Mouse (Mus musculus) G1E (cell line): ENCODE results near the gene Sema7a. TPM values are rescaled to one million over a fixed set of nuclear protein-coding genes. Genes with fewer than 3 reads are reported as not detected.

ENCODE experiments used
- ATAC-seq: 2 replicates; pipeline ENCODE4 v1.8.0; 2016; ENCODE audit warnings: mild to moderate bottlenecking; ENCODE audit not compliant: insufficient number of reproducible peaks, poor library complexity, low FRiP score, severe bottlenecking; ENCODE audit errors: extremely low read depth
- DNase-seq: peaks from one replicate; pipeline ENCODE4 v3.0.0; 2012; ENCODE audit warnings: low spot score
- H3K27me3 ChIP-seq: 2 replicates; pipeline ENCODE4 v1.6.1; 2012; ENCODE audit warnings: mild to moderate bottlenecking, low read length, inconsistent platforms; ENCODE audit not compliant: insufficient read depth
- H3K36me3 ChIP-seq: replicated peaks from 2 replicates; pipeline ENCODE3; 2012; ENCODE audit warnings: mild to moderate bottlenecking, inconsistent platforms
- H3K4me1 ChIP-seq: 2 replicates; pipeline ENCODE4 v1.6.1; 2012; ENCODE audit warnings: low read depth, low read length, inconsistent platforms, mixed read lengths; ENCODE audit not compliant: insufficient read depth
- H3K4me3 ChIP-seq: 2 replicates; pipeline ENCODE4 v1.5.1; 2012; ENCODE audit warnings: low read depth, mild to moderate bottlenecking, inconsistent platforms, low read length, moderate library complexity, mixed read lengths
- H3K9me3 ChIP-seq: replicated peaks from 2 replicates; pipeline ENCODE4 v1.6.1; 2012; ENCODE audit warnings: inconsistent platforms
- CTCF ChIP-seq: IDR thresholded peaks from 2 replicates; pipeline ENCODE4 v1.5.1; 2012; ENCODE audit warnings: low read depth, low read length, inconsistent platforms, mixed read lengths
- GATA1 ChIP-seq: IDR thresholded peaks from 2 replicates; pipeline ENCODE4 v1.6.1; 2012; ENCODE audit warnings: borderline replicate concordance, low read length, inconsistent platforms, mixed read lengths
- GATA2 ChIP-seq: IDR thresholded peaks from 2 replicates; pipeline ENCODE4 v1.6.1; 2012; ENCODE audit warnings: low read depth, low read length, inconsistent platforms, borderline replicate concordance
- POLR2AphosphoS5 ChIP-seq: IDR thresholded peaks from 2 replicates; pipeline ENCODE4 v1.6.1; 2012; ENCODE audit warnings: low read depth, low read length, inconsistent platforms; ENCODE audit not compliant: insufficient replicate concordance
- TAL1 ChIP-seq: conservative IDR thresholded peaks from 2 replicates; pipeline ENCODE4 v1.6.1; 2012; ENCODE audit warnings: low read depth, low read length, inconsistent platforms, mixed read lengths
- polyA plus RNA-seq: library from polyadenylated mRNA; stranded (reverse); fragments of >175 nt; gene quantifications from 2 replicates; pipeline ENCODE4 v1.2.3, GENCODE M21; 2012
- total RNA-seq, 2 experiments: library from RNA; stranded (forward) in 1 of 2; stranded (reverse) in 1 of 2; fragments of 200-1000 nt in 1 of 2; fragments of >200 nt in 1 of 2; fragmentation: Nextera tagmentation in 1 of 2; gene quantifications; 2 replicates each; pipeline ENCODE4 v1.2.3; 2014 to 2017

Gene Sema7a
- total and polyA plus RNA-seq, 3 experiments: 0.01 TPM; not detected in 2

- Histone ChIP-seq H3K4me1 (no peaks in the 10 kb centered on the region), H3K9me3 (no peaks in the 10 kb centered on the region), H3K4me3 (no peak overlapping the region), H3K36me3 (no peaks in the 10 kb centered on the region), H3K27me3 (0 out of 2 replicates have a peak, but pooled peaks cover 9% of the 10 kb centered on the region)
- ATAC-seq (no peak), DNase-seq (no peak)
- no peak for TF ChIP-seq GATA2
- TF ChIP-seq CTCF: no peak
- no peak for TF ChIP-seq POLR2AphosphoS5
- no peak for TF ChIP-seq TAL1
- TF ChIP-seq GATA1: no peak
Measured at GRCm38 (mm10) chr9:57973440-57974066, 33.6 kb downstream of the Sema7a start.

GRCm38 (mm10) chr9:57974221-57974620 lies 34.3 kb downstream of the Sema7a start:
- DNase-seq (no peak), ATAC-seq (no peak)
- H3K36me3 ChIP-seq: no peaks in the 10 kb centered on the region
- 0 out of 2 replicates have a peak, but pooled peaks cover 9% of the 10 kb centered on the region for H3K27me3 ChIP-seq
- TF ChIP-seq GATA1 (no peak), GATA2 (no peak), CTCF (no peak)
- H3K4me1 ChIP-seq: no peaks in the 10 kb centered on the region
- H3K9me3 ChIP-seq: no peaks in the 10 kb centered on the region
- H3K4me3 ChIP-seq: no peak overlapping the region

- H3K36me3 ChIP-seq: no peaks in the 10 kb centered on the region
- DNase-seq (no peak), ATAC-seq (no peak)
- H3K4me3 ChIP-seq: no peak overlapping the region
- H3K9me3 ChIP-seq: no peaks in the 10 kb centered on the region
- TF ChIP-seq GATA2 (no peak), POLR2AphosphoS5 (no peak), GATA1 (no peak), TAL1 (no peak)
- H3K27me3 ChIP-seq: 0 out of 2 replicates have a peak, but pooled peaks cover 2% of the 10 kb centered on the region
- H3K4me1 ChIP-seq: no peaks in the 10 kb centered on the region
Measured at GRCm38 (mm10) chr9:57975200-57975821, 35.4 kb downstream of the Sema7a start.

GRCm38 (mm10) chr9:57978025-57978424 lies 38.1 kb downstream of the Sema7a start:
- H3K36me3 ChIP-seq: no peaks in the 10 kb centered on the region
- H3K9me3 ChIP-seq: no peaks in the 10 kb centered on the region
- DNase-seq: no peak
- TF ChIP-seq POLR2AphosphoS5: no peak
- no peak for TF ChIP-seq CTCF
- H3K4me3 ChIP-seq: no peak overlapping the region
- no peak for ATAC-seq
- no peaks in the 10 kb centered on the region for H3K4me1 ChIP-seq
- H3K27me3 ChIP-seq: 0 out of 2 replicates have a peak, but pooled peaks cover 2% of the 10 kb centered on the region

GRCm38 (mm10) chr9:57978858-57979257 lies 38.9 kb downstream of the Sema7a start:
- H3K4me3 ChIP-seq: no peak overlapping the region
- no peaks in the 10 kb centered on the region for H3K9me3 ChIP-seq
- no peak for ATAC-seq
- no peaks in the 10 kb centered on the region for H3K4me1 ChIP-seq
- H3K27me3 ChIP-seq: 0 out of 2 replicates have a peak, but pooled peaks cover 2% of the 10 kb centered on the region
- no peaks in the 10 kb centered on the region for H3K36me3 ChIP-seq
- TF ChIP-seq GATA2 (no peak), GATA1 (no peak)
- no peak for DNase-seq

GRCm38 (mm10) chr9:57980570-57980969 lies 40.7 kb downstream of the Sema7a start:
- Histone ChIP-seq H3K9me3 (no peaks in the 10 kb centered on the region), H3K4me1 (no peaks in the 10 kb centered on the region), H3K27me3 (0 out of 2 replicates have a peak, but pooled peaks cover 2% of the 10 kb centered on the region), H3K4me3 (no peak overlapping the region), H3K36me3 (no peaks in the 10 kb centered on the region)
- ATAC-seq: no peak
- TF ChIP-seq GATA1 (no peak), POLR2AphosphoS5 (no peak), CTCF (no peak), TAL1 (no peak), GATA2 (no peak)
- DNase-seq: no peak

GRCm38 (mm10) chr9:57985304-57985703 lies 45.4 kb downstream of the Sema7a start:
- DNase-seq (no peak), ATAC-seq (no peak)
- peaks cover 21% of the 10 kb centered on the region for H3K27me3 ChIP-seq
- no peaks in the 10 kb centered on the region for H3K36me3 ChIP-seq
- no peaks in the 10 kb centered on the region for H3K4me1 ChIP-seq
- H3K9me3 ChIP-seq: no peaks in the 10 kb centered on the region
- TF ChIP-seq CTCF (no peak), POLR2AphosphoS5 (no peak), GATA2 (no peak)
- H3K4me3 ChIP-seq: no peak overlapping the region
